Mouse (Mus musculus) thymus, adult 2 months (tissue): ENCODE results near the gene AL731706.2. TPM values are rescaled to one million over a fixed set of nuclear protein-coding genes. Genes with fewer than 3 reads are reported as not detected.

Source experiments
- DNase-seq: peaks from one replicate; pipeline ENCODE4 v3.0.0; 2021
- H3K27ac ChIP-seq: fragments of 200-500 bp; 2 replicates; pipeline ENCODE4 v1.5.1; 2012; ENCODE audit warnings: low read length, control low read depth; ENCODE audit not compliant: control insufficient read depth, insufficient read depth
- H3K27me3 ChIP-seq: fragments of 200-500 bp; 2 replicates; pipeline ENCODE4 v1.6.1; 2012; ENCODE audit warnings: mild to moderate bottlenecking, low read length, moderate library complexity, mixed read lengths; ENCODE audit not compliant: control insufficient read depth, insufficient read depth
- H3K36me3 ChIP-seq: fragments of 200-500 bp; 2 replicates; pipeline ENCODE4 v1.6.1; 2012; ENCODE audit warnings: mild to moderate bottlenecking, low read length, moderate library complexity; ENCODE audit not compliant: control insufficient read depth, insufficient read depth
- H3K4me1 ChIP-seq: fragments of 200-500 bp; replicated peaks from 2 replicates; pipeline ENCODE4 v1.6.1; 2012; ENCODE audit warnings: low read length; ENCODE audit not compliant: control insufficient read depth, insufficient read depth
- H3K4me3 ChIP-seq: fragments of 200-500 bp; 2 replicates; pipeline ENCODE4 v1.5.1; 2012; ENCODE audit warnings: mild to moderate bottlenecking, low read length, control low read depth, moderate library complexity; ENCODE audit not compliant: control insufficient read depth, insufficient read depth
- CTCF ChIP-seq: fragments of 200-500 bp; IDR thresholded peaks from 2 replicates; pipeline ENCODE4 v1.5.1; 2012; ENCODE audit warnings: mild to moderate bottlenecking, control low read depth, low read length, moderate library complexity, borderline replicate concordance; ENCODE audit not compliant: control insufficient read depth, poor library complexity, insufficient read depth; ENCODE audit errors: extremely low read depth
- POLR2A ChIP-seq: fragments of 200-500 bp; IDR thresholded peaks from 2 replicates; pipeline ENCODE4 v1.6.1; 2012; ENCODE audit warnings: mild to moderate bottlenecking, low read length, control low read depth, moderate library complexity; ENCODE audit not compliant: control insufficient read depth, poor library complexity, insufficient read depth; ENCODE audit errors: extremely low read depth
- WGBS: fragments of 180-500 bp; shearing (Covaris S2); methylation state at CpG from one replicate; pipeline ENCODE4 v1.1.7; 2018; 5-methylcytosine and 5-hydroxymethylcytosine counted together
- polyA plus RNA-seq: library from polyadenylated mRNA; depleted of rRNA; stranded (reverse); fragments of >200 nt; gene quantifications from 2 replicates; pipeline ENCODE4 v1.2.3, GENCODE M21; 2012; rRNA removed

The AL731706.2 gene
- polyA plus RNA-seq, 1 experiment: not detected

GRCm38 (mm10) chr2:136886846-136887245, 1.4 kb upstream of the AL731706.2 start:
- Histone ChIP-seq H3K4me1 (no peaks in the 10 kb centered on the region), H3K27me3 (no peaks in the 10 kb centered on the region), H3K4me3 (no peak overlapping the region), H3K36me3 (peaks cover 18% of the 10 kb centered on the region), H3K27ac (no peak overlapping the region)
- WGBS: 73% methylated on average over 4 of the region's 4 CpGs
- TF ChIP-seq CTCF: no peak
- TF ChIP-seq POLR2A: no peak
- peak; percentile 18 for DNase-seq

GRCm38 (mm10) chr2:136854543-136855388, 30.7 kb downstream of the AL731706.2 start:
- TF ChIP-seq POLR2A (no peak), CTCF (no peak)
- DNase-seq: no peak
- no peak overlapping the region for H3K4me3 ChIP-seq
- H3K4me1 ChIP-seq: no peaks in the 10 kb centered on the region
- 85% methylated on average over 5 of the region's 5 CpGs for WGBS
- no peak overlapping the region for H3K27ac ChIP-seq
- H3K27me3 ChIP-seq: no peaks in the 10 kb centered on the region
- no peaks in the 10 kb centered on the region for H3K36me3 ChIP-seq

GRCm38 (mm10) chr2:136850366-136850765, 35.1 kb downstream of the AL731706.2 start:
- TF ChIP-seq CTCF: no peak
- no peak for TF ChIP-seq POLR2A
- Histone ChIP-seq H3K4me3 (no peak overlapping the region), H3K27me3 (no peaks in the 10 kb centered on the region), H3K4me1 (no peaks in the 10 kb centered on the region), H3K36me3 (no peaks in the 10 kb centered on the region), H3K27ac (no peak overlapping the region)
- DNase-seq: no peak
- WGBS: 73% methylated on average over 3 of the region's 3 CpGs

DNA sequence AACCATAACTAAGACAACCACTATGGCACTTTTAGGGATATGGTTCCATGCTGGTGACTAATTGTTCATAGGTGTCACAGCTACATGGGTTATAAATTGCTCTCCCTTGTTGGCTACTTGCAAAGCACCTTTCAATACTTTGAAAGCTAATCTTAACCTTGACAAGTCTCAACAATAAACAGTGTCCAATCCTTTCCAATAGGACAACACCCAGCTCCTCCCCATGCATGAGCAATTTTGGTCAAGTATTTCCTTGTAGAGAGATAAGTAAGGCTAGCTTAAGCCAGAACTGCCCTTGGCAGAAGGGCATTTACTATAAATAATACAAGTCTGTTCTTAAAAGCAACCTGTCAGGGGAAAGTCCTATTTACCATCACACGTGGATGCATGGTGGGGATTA, 47.5 kb downstream of the AL731706.2 start:
- Histone ChIP-seq H3K27ac (no peak overlapping the region), H3K27me3 (no peaks in the 10 kb centered on the region), H3K4me3 (no peak overlapping the region), H3K4me1 (no peaks in the 10 kb centered on the region), H3K36me3 (no peaks in the 10 kb centered on the region)
- TF ChIP-seq POLR2A (no peak), CTCF (no peak)
- 78% methylated on average over 1 of the region's 1 CpGs for WGBS
- DNase-seq: no peak

DNA sequence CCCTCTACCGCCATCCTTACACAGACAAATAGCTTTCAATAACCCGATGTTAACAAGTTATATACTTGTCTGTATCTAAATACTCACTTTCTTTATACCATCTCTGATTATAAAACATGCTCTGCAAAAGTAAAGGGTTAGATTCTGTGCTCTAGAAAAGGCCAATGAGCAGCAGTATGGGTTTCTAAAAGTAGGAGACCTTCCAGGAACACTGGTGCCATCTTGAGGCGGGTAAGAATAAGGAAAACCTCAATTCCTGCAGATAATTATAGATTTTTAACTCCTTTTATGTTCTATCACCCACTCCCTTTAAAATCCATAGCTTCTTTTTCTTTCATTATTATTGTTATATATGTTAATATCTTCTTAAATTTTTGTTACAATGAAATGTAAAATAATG, 49.6 kb downstream of the AL731706.2 start:
- H3K27me3 ChIP-seq: no peaks in the 10 kb centered on the region
- DNase-seq: no peak
- TF ChIP-seq POLR2A: no peak
- TF ChIP-seq CTCF: no peak
- no peak overlapping the region for H3K4me3 ChIP-seq
- 81% methylated on average over 3 of the region's 3 CpGs for WGBS
- H3K27ac ChIP-seq: no peak overlapping the region
- H3K36me3 ChIP-seq: no peaks in the 10 kb centered on the region
- no peaks in the 10 kb centered on the region for H3K4me1 ChIP-seq

Other genes with a start within 250 kb of the AL731706.2 start
- gene Snap25, start 172.2 kb downstream of the AL731706.2 start, polyA plus RNA-seq: 0.08 TPM in 1 of 2 replicates, not detected in the other
- gene Slx4ip, start 5.5 kb upstream of the AL731706.2 start, polyA plus RNA-seq: 1.0 and 1.4 TPM in 2 replicates
- gene AL731706.1, start 5.7 kb upstream of the AL731706.2 start, polyA plus RNA-seq: 7.5 and 8.0 TPM in 2 replicates
- gene Mkks, start 5.7 kb upstream of the AL731706.2 start, polyA plus RNA-seq: 3.8 and 4.6 TPM in 2 replicates
- gene Jag1, start 231.0 kb upstream of the AL731706.2 start, polyA plus RNA-seq: 3.0 and 3.2 TPM in 2 replicates